Mouse (Mus musculus): ENCODE results near the gene Vmn1r128. TPM values are rescaled to one million over a fixed set of nuclear protein-coding genes. Genes with fewer than 3 reads are reported as not detected.
"Not testable (repeated sequence)": the region's sequence is repeated elsewhere in the genome, so short reads cannot be mapped to it uniquely, and the experiment has no call there.

Gene Vmn1r128
- polyA plus RNA-seq (2012; rRNA removed), result not detected in 2 replicates

- not testable (repeated sequence) for DNase-seq (ENCODE audit: low read depth)
These were observed at the start of gene Vmn1r128 for GRCm38 (mm10) chr7:21349073-21349472. Gene Vmn1r128, plus strand, starts transcription at chr7:21349373.

GRCm38 (mm10) chr7:21301367-21301766, 47.8 kb upstream of the Vmn1r128 start, which contains the start of gene Vmn1r126:
Gene Vmn1r126, minus strand, starts transcription at chr7:21301467.
- not testable (repeated sequence) for DNase-seq (ENCODE audit: low read depth)

- DNase-seq (ENCODE audit: low read depth), result not testable (repeated sequence)
These were observed 29.4 kb upstream of the Vmn1r128 start, which contains the start of gene Vmn1r127 for GRCm38 (mm10) chr7:21319761-21320160. Gene Vmn1r127, minus strand, starts transcription at chr7:21319861.

GRCm38 (mm10) chr7:21361191-21361590, 12.0 kb downstream of the Vmn1r128 start, which contains the start of gene Vmn1r129:
Gene Vmn1r129, minus strand, starts transcription at chr7:21361291.
- not testable (repeated sequence) for DNase-seq (ENCODE audit: low read depth)

Other genes starting within 250 kb of the Vmn1r128 start
- not detected in 2 replicates for gene Vmn1r122, start 215.2 kb upstream of the Vmn1r128 start, polyA plus RNA-seq (2012; rRNA removed)
- gene Vmn1r123, start 187.2 kb upstream of the Vmn1r128 start, polyA plus RNA-seq (2012; rRNA removed), result not detected in 2 replicates
- gene Gm5157, start 158.9 kb upstream of the Vmn1r128 start, polyA plus RNA-seq (2012; rRNA removed), result not detected in 2 replicates
- gene Vmn1r124, start 88.8 kb upstream of the Vmn1r128 start, polyA plus RNA-seq (2012; rRNA removed), result not detected in 2 replicates
- gene Vmn1r125, start 77.2 kb upstream of the Vmn1r128 start, polyA plus RNA-seq (2012; rRNA removed), result not detected in 2 replicates
- gene Vmn1r126, start 47.9 kb upstream of the Vmn1r128 start, polyA plus RNA-seq (2012; rRNA removed), result not detected in 2 replicates
- not detected in 2 replicates for gene Vmn1r127, start 29.5 kb upstream of the Vmn1r128 start, polyA plus RNA-seq (2012; rRNA removed)
- not detected in 2 replicates for gene Vmn1r129, start 11.9 kb downstream of the Vmn1r128 start, polyA plus RNA-seq (2012; rRNA removed)
- not detected in 2 replicates for gene Gm6882, start 83.4 kb downstream of the Vmn1r128 start, polyA plus RNA-seq (2012; rRNA removed)
- gene Vmn1r130, start 162.4 kb downstream of the Vmn1r128 start, polyA plus RNA-seq (2012; rRNA removed), result not detected in 2 replicates
- not detected in 2 replicates for gene Vmn1r131, start 196.7 kb downstream of the Vmn1r128 start, polyA plus RNA-seq (2012; rRNA removed)